Mouse (Mus musculus) midbrain, embryonic 10.5 days (tissue): ENCODE results near the gene Tssk2. TPM values are rescaled to one million over a fixed set of nuclear protein-coding genes. Genes with fewer than 3 reads are reported as not detected.

Experiments used
- DNase-seq: peaks from one replicate; pipeline ENCODE4 v3.0.0-alpha.2; 2017; ENCODE audit warnings: low spot score
- H3K27ac ChIP-seq: fragments of 300-500 bp; sonication (generic); replicated peaks from 2 replicates; pipeline ENCODE4 v1.5.1; 2016; ENCODE audit warnings: mild to moderate bottlenecking
- H3K27me3 ChIP-seq: fragments of 300-500 bp; sonication (generic); 2 replicates; pipeline ENCODE4 v1.6.1; 2016; ENCODE audit warnings: low read depth, mild to moderate bottlenecking; ENCODE audit not compliant: poor library complexity, severe bottlenecking
- H3K36me3 ChIP-seq: fragments of 300-500 bp; sonication (generic); 2 replicates; pipeline ENCODE4 v1.6.1; 2016; ENCODE audit warnings: mild to moderate bottlenecking, moderate library complexity
- H3K4me1 ChIP-seq: fragments of 300-500 bp; sonication (generic); 2 replicates; pipeline ENCODE4 v1.6.1; 2016
- H3K4me3 ChIP-seq: fragments of 300-500 bp; sonication (generic); 2 replicates; pipeline ENCODE4 v1.5.1; 2016; ENCODE audit warnings: mild to moderate bottlenecking, moderate library complexity
- H3K9me3 ChIP-seq: fragments of 300-500 bp; sonication (generic); replicated peaks from 2 replicates; pipeline ENCODE4 v1.6.1; 2016; ENCODE audit warnings: mild to moderate bottlenecking
- WGBS: fragments of 180-500 bp; shearing (Covaris S2); methylation state at CpG from one replicate; pipeline ENCODE4 v1.1.7; 2016; 5-methylcytosine and 5-hydroxymethylcytosine counted together
- polyA plus RNA-seq: library from polyadenylated mRNA; unstranded; fragments of >200 nt; fragmentation: Nextera tagmentation; extraction: Ambion mirVana; gene quantifications from 2 replicates; pipeline ENCODE4 v1.2.1, GENCODE M21; 2016

The Tssk2 gene
- polyA plus RNA-seq, result 0.11 and 0.19 TPM in 2 replicates

DNA sequence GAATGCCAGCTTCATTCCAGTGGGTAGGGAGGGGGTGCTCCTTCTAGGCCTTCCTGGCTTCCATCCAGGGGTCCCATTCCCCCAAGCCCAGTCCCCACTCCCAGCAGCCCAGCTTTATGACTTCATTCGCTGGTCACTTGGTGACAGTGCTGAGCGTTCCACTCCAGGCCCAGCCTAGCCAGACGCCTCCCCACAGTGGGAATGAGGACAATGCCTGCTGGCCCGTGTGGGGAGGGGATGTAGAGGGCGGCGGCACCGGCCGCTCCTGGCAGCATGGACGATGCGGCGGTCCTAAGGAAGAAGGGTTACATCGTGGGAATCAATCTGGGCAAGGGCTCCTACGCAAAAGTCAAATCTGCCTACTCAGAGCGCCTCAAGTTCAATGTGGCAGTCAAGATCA is at the start of gene Tssk2, which contains the start of gene Dgcr2:
TSS of gene Tssk2 (plus strand) at position 176 of the 400 bp plus-strand sequence.
TSS of gene Dgcr2 (minus strand) at position 101 of the 400 bp plus-strand sequence.
- Histone ChIP-seq H3K27me3 (no peaks in the 10 kb centered on the region), H3K36me3 (peaks cover 56% of the 10 kb centered on the region), H3K27ac (no peak within 1 kb of the TSS), H3K4me3 (no peak within 1 kb of the TSS), H3K4me1 (no peaks in the 10 kb centered on the region), H3K9me3 (no peaks in the 10 kb centered on the region)
- 94% methylated on average over 14 of the region's 14 CpGs for WGBS
- DNase-seq, result no peak

DNA sequence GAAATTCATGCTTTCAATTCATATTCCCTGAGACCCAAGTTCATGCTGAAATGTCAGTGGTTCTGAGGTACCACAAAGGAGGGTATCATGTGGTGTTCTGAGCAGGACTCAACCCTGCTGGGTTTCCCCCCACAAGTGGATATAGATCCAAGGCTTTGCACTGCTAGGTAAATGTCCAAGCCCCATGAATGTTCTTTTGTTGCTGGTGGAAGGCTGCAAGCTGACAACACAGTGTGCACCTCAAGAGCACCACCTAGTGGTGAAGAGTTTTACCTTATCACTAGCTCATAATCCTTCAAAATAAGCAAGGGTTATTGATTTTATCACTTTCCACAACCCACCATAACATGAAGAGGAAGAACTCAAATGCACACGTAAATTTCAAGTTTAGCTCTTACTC is 49.5 kb upstream of the Tssk2 start:
- no peak for DNase-seq
- Histone ChIP-seq H3K9me3 (no peaks in the 10 kb centered on the region), H3K4me3 (no peak overlapping the region), H3K4me1 (no peaks in the 10 kb centered on the region), H3K27me3 (no peaks in the 10 kb centered on the region), H3K27ac (no peak overlapping the region), H3K36me3 (peaks cover 98% of the 10 kb centered on the region)
- WGBS, result 45% methylated on average over 1 of the region's 1 CpGs

DNA sequence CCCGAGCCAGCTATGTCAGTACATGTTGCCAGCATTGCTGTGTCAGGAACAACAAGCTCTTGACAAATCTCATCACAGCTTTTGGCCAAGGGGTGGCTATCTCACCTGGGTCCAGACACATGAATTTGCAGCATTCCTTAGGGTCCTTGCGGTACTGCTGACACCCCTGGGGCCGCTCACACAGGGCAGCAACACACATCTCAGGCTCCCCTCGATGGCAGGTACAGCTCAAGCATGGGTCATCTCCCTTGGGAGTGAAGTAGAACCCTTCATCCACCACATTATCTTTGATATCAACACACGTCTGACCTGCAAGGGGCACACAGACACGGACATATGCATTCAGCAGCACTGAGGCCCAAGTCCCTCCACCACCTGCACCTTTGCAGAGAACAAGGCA is 49.0 kb upstream of the Tssk2 start:
- 87% methylated on average over 6 of the region's 6 CpGs for WGBS
- Histone ChIP-seq H3K27me3 (no peaks in the 10 kb centered on the region), H3K4me3 (no peak overlapping the region), H3K27ac (no peak overlapping the region), H3K36me3 (peaks cover 98% of the 10 kb centered on the region), H3K4me1 (no peaks in the 10 kb centered on the region), H3K9me3 (no peaks in the 10 kb centered on the region)
- DNase-seq, result no peak

DNA sequence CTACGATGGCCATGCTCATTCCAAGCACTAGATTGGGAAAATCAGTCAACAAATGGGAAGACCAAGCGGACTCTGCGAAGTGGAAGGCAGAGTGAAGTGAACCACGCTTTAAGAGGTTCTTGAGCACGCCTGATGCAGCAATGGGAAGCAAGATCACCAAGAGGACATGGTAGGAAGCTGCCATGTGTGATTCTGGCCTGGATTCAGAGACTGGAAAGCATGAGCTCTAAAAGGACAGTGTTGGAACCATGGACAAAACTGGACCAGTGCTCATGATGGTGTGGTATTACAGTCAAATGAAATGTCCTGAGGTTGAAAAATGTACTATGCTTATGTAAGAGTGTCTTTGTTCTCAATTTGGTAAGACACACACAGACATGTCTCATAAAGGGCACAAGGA is 47.1 kb upstream of the Tssk2 start:
- no peaks in the 10 kb centered on the region for H3K4me1 ChIP-seq
- 96% methylated on average over 5 of the region's 5 CpGs for WGBS
- DNase-seq, result no peak
- no peak overlapping the region for H3K27ac ChIP-seq
- H3K27me3 ChIP-seq, result no peaks in the 10 kb centered on the region
- H3K36me3 ChIP-seq, result peaks cover 98% of the 10 kb centered on the region
- no peak overlapping the region for H3K4me3 ChIP-seq
- no peaks in the 10 kb centered on the region for H3K9me3 ChIP-seq

DNA sequence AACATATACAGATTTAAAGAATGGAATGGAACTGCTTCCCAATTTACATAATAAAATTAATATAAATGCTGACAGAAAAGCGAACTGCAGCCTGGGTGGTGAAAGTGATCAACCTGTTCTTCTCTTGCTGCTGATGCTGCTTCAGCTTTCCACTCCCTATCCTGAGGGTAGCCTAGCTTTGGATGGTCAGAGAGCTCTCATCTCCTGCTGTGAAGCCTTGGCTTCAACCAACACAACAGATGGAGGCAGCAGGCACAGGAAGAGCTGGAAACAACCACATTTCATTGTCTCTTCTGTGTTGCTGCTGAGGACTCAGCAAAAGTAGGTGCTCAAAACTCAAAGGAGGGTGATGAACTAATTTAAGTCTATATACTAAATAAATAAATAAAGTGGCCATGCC is 46.6 kb upstream of the Tssk2 start:
- DNase-seq, result no peak
- peaks cover 98% of the 10 kb centered on the region for H3K36me3 ChIP-seq
- H3K27ac ChIP-seq, result no peak overlapping the region
- no peak overlapping the region for H3K4me3 ChIP-seq
- WGBS, result 100% methylated on average over 1 of the region's 1 CpGs
- 0 out of 2 replicates have a peak, but pooled peaks cover 3% of the 10 kb centered on the region for H3K4me1 ChIP-seq
- no peaks in the 10 kb centered on the region for H3K27me3 ChIP-seq
- no peaks in the 10 kb centered on the region for H3K9me3 ChIP-seq

DNA sequence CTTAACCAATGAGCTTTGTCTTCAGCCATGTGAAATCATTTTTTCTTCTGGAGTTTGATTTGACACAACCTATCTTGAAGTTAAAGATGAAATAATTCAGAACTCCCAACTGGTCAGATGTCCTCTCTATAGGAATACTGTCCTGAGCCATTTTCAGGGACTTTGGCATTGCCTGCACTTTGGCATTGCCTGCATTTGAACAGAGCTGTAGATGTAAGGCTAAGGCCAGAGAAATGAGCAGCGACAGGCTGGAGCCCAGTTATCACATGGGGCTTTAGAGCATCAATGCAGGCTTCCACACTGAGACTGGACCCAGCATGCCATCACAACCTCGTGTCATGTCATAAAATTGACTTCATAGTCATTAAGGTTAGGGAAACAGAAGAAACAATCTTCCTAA is 45.2 kb upstream of the Tssk2 start:
- no peak overlapping the region for H3K27ac ChIP-seq
- no peaks in the 10 kb centered on the region for H3K9me3 ChIP-seq
- no peak overlapping the region for H3K4me3 ChIP-seq
- WGBS, result 87% methylated on average over 2 of the region's 2 CpGs
- no peak for DNase-seq
- H3K27me3 ChIP-seq, result no peaks in the 10 kb centered on the region
- 0 out of 2 replicates have a peak, but pooled peaks cover 3% of the 10 kb centered on the region for H3K4me1 ChIP-seq
- H3K36me3 ChIP-seq, result peaks cover 98% of the 10 kb centered on the region

DNA sequence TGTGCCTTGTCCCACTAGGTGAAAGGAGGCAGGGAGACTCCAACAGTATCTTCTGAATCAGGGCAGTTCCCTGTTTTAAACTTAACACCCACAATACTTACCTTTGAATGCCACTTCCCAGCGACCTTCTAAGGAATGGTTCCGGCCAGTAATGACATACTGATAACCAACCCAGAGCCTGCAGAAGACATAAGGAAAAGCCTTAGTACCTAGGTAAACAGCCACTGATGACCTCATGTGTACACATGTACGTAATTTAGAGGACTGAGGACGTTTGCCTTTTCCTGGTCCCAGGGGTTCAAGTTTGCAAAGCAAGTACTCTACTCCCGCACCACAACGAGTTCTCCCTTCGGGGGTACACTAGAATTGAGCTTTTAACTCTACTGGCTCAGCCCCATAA is 41.3 kb upstream of the Tssk2 start:
- Histone ChIP-seq H3K27me3 (no peaks in the 10 kb centered on the region), H3K9me3 (no peaks in the 10 kb centered on the region), H3K4me3 (no peak overlapping the region), H3K36me3 (peaks cover 92% of the 10 kb centered on the region), H3K27ac (no peak overlapping the region), H3K4me1 (peaks cover 15% of the 10 kb centered on the region)
- DNase-seq, result no peak
- 94% methylated on average over 7 of the region's 7 CpGs for WGBS

DNA sequence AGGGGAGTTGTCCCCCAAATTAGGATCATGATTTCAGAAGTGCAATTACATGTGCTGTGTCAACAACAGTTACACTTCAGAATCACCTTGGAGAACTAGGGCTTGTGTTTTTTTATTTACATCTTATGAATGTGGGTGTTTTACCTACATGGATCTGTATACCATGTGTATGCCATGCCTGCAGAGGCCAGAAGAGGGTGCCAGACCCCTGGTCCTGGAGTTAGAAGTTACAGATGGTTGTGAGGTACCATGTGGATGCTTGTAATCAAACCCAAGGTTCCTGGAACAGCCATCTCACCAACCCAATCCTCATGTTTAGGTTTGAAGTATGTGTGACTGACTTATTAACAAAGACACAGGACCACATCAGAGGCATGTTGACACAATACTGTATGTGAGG is 39.8 kb upstream of the Tssk2 start:
- no peak for DNase-seq
- Histone ChIP-seq H3K4me1 (peaks cover 26% of the 10 kb centered on the region), H3K4me3 (no peak overlapping the region), H3K27me3 (no peaks in the 10 kb centered on the region), H3K36me3 (peaks cover 81% of the 10 kb centered on the region), H3K27ac (no peak overlapping the region), H3K9me3 (no peaks in the 10 kb centered on the region)

DNA sequence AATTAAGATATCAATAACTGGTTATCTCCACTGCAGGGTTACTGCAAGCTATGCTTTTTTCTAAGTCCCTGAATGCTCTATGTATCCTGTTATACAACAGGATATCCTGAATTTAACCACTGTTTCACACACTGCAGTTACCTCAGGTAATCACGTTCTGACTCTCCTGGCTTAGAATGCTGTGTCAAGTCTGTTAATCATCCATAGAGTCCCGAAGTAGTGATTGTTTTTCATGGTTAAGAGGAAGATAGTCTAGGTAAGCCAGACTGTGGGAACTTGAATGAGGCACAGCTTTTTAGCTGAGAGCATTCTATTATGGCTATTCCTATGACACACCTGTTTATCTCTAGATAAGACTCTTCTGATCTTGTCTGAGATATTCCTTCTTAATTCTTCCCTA is 33.1 kb upstream of the Tssk2 start:
- Histone ChIP-seq H3K36me3 (peaks cover 70% of the 10 kb centered on the region), H3K9me3 (no peaks in the 10 kb centered on the region), H3K4me1 (peaks cover 24% of the 10 kb centered on the region), H3K4me3 (no peak overlapping the region), H3K27ac (no peak overlapping the region), H3K27me3 (no peaks in the 10 kb centered on the region)
- no peak for DNase-seq
- 97% methylated on average over 2 of the region's 2 CpGs for WGBS

DNA sequence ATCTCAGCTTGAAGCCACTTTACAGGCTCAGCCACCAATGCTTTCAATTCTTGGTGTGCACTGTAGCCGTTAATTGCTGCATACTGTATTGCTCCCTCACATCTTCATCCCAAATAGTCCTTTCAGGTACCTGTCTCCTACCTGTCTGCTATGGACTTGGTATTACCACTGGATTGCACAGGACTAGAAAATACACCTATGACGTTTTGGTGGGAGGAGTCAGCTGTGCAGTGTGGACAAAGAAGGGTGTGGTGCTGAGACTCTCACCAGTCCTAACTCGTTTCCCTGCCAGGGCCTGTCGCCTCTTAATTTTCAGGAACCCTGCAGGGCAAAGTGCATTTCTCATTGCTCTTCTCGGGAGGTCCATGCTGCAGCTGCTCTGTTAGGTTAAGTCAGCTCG is 32.7 kb upstream of the Tssk2 start:
- 82% methylated on average over 6 of the region's 6 CpGs for WGBS

DNA sequence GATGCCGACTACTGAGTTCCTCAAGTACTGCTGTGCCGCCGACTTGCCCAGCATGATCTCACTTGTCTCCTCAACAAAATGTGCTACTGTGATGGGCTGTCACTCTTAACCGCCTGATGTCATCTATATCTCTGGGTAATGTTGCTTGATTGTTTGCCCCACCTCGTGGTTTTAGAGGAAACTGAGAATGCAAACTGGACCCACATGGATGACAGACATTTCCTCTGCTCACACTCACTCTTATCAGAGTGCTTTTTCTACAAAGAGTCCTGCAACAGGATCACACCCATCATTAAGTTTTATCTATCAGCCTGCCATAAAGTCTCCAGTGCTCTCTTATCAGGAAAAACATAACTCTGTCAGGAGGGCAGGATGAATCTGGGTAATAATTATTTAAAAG is 27.2 kb upstream of the Tssk2 start:
- WGBS, result 89% methylated on average over 5 of the region's 5 CpGs

More for the DNA sequence above, 32.7 kb upstream of the Tssk2 start:
- H3K36me3 ChIP-seq, result peaks cover 70% of the 10 kb centered on the region
- no peaks in the 10 kb centered on the region for H3K9me3 ChIP-seq
- H3K27me3 ChIP-seq, result no peaks in the 10 kb centered on the region
- no peak overlapping the region for H3K4me3 ChIP-seq
- H3K27ac ChIP-seq, result no peak overlapping the region
- DNase-seq, result no peak
- H3K4me1 ChIP-seq, result peaks cover 24% of the 10 kb centered on the region

DNA sequence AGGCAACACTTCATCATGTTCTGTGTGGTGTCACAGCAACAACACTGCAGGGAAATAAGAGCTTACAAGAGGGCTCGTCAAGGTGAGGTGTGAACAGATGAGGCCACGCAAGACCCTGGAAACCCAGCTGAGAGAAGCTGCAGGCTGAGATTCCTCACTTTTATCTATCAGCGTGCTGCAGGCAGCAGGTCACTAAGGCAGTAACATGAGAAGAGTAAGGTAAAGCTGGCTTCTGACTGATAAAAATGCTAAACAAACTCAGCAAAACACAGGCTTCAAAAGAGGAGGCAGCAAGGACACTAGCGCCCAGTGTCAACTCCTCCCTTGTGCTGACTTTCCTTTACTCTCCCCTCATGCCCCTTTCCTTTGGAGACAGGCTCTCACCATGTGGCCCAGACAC is 25.4 kb upstream of the Tssk2 start:
- no peaks in the 10 kb centered on the region for H3K4me1 ChIP-seq
- H3K9me3 ChIP-seq, result no peaks in the 10 kb centered on the region
- DNase-seq, result no peak
- no peaks in the 10 kb centered on the region for H3K27me3 ChIP-seq
- peaks cover 74% of the 10 kb centered on the region for H3K36me3 ChIP-seq
- H3K4me3 ChIP-seq, result no peak overlapping the region
- 78% methylated on average over 4 of the region's 4 CpGs for WGBS
- no peak overlapping the region for H3K27ac ChIP-seq

More for the DNA sequence above, 27.2 kb upstream of the Tssk2 start:
- no peak for DNase-seq
- Histone ChIP-seq H3K36me3 (peaks cover 76% of the 10 kb centered on the region), H3K27me3 (no peaks in the 10 kb centered on the region), H3K27ac (no peak overlapping the region), H3K4me3 (no peak overlapping the region), H3K9me3 (no peaks in the 10 kb centered on the region), H3K4me1 (no peaks in the 10 kb centered on the region)

DNA sequence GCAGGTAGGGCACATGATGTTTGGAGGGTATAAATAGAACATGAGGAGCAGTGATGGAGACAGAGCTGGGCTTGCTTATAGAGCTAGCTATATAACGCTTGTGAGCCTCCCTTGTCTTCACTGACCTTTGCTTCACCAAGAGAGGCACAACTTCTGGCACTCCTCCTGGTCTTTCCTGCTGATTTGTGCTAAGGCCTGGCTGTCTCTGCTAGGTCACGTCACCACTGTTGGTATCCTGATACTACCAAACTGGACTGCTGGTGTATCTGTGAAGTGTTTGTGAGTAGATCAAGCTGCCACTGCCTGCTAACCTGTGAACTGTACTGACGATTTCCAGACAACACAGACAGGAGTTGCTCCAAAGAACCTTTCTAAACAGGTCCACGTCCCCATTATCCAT is 23.3 kb upstream of the Tssk2 start:
- Histone ChIP-seq H3K27ac (no peak overlapping the region), H3K9me3 (no peaks in the 10 kb centered on the region), H3K36me3 (peaks cover 74% of the 10 kb centered on the region), H3K4me1 (no peaks in the 10 kb centered on the region), H3K4me3 (no peak overlapping the region), H3K27me3 (no peaks in the 10 kb centered on the region)
- no peak for DNase-seq
- 88% methylated on average over 4 of the region's 4 CpGs for WGBS

DNA sequence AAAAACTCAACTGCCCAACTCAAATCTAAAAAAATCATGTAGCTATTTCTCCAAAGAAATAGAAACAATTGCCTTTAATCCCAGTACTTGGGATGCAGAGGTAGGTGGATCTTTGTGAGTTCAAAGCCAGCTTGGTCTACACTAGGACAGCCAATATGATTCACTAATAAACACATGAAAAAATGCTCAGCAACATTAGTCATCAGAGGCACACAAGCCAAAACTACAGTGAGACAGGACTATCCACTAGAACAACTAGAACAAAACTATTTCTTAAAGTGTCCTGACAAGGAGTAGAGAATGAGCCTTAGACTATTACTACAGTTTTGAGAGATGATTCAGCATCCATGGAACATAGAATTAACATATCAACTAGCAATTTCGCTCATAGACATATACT is 22.3 kb upstream of the Tssk2 start:
- Histone ChIP-seq H3K27me3 (no peaks in the 10 kb centered on the region), H3K9me3 (no peaks in the 10 kb centered on the region), H3K4me3 (no peak overlapping the region), H3K27ac (no peak overlapping the region), H3K36me3 (peaks cover 65% of the 10 kb centered on the region), H3K4me1 (no peaks in the 10 kb centered on the region)
- 93% methylated on average over 1 of the region's 1 CpGs for WGBS
- no peak for DNase-seq
